Mouse (Mus musculus) lung, adult 2 months (tissue): Measurements from ENCODE around the gene Hist1h1t. TPM values are rescaled to one million over a fixed set of nuclear protein-coding genes. Genes with fewer than 3 reads are reported as not detected.
"Not testable (repeated sequence)": the region's sequence is repeated elsewhere in the genome, so short reads cannot be mapped to it uniquely, and the experiment has no call there.

Experiments used
- DNase-seq: peaks from one replicate; pipeline ENCODE4 v3.0.0; 2022
- H3K4me1 ChIP-seq: fragments of 200-500 bp; 2 replicates; pipeline ENCODE4 v1.6.1; 2011; ENCODE audit warnings: low read length; ENCODE audit not compliant: control insufficient read depth, insufficient read depth
- H3K4me3 ChIP-seq: fragments of 200-500 bp; replicated peaks from 2 replicates; pipeline ENCODE3; 2011; ENCODE audit warnings: low read depth, mild to moderate bottlenecking, control low read depth, low read length; ENCODE audit errors: extremely low read depth
- CTCF ChIP-seq: fragments of 200-500 bp; IDR thresholded peaks from 2 replicates; pipeline ENCODE4 v1.5.1; 2011; ENCODE audit warnings: mild to moderate bottlenecking, low read length, control low read depth; ENCODE audit not compliant: insufficient read depth
- POLR2A ChIP-seq: fragments of 200-500 bp; IDR thresholded peaks from 2 replicates; pipeline ENCODE4 v1.6.1; 2011; ENCODE audit warnings: low read depth, mild to moderate bottlenecking, control low read depth, low read length, borderline replicate concordance; ENCODE audit errors: extremely low read depth
- WGBS: fragments of 180-500 bp; shearing (Covaris S2); methylation state at CpG from one replicate; pipeline ENCODE4 v1.1.7; 2018; 5-methylcytosine and 5-hydroxymethylcytosine counted together
- polyA plus RNA-seq: library from polyadenylated mRNA; depleted of rRNA; stranded (reverse); fragments of >200 nt; gene quantifications from 2 replicates; pipeline ENCODE4 v1.2.3, GENCODE M21; 2012

Gene Hist1h1t
- polyA plus RNA-seq, 1 experiment, result not detected

- DNase-seq, result no peak
- 87% methylated on average over 4 of the region's 4 CpGs for WGBS
- TF ChIP-seq CTCF, result no peak
- TF ChIP-seq POLR2A, result no peak
- Histone ChIP-seq H3K4me3 (no peak overlapping the region), H3K4me1 (peaks cover 2% of the 10 kb centered on the region; the same call in 1 of the 2 replicates)
Measured at GRCm38 (mm10) chr13:23708041-23708440, 12.4 kb downstream of the Hist1h1t start.

- WGBS, result 62% methylated on average over 4 of the region's 4 CpGs
- no peak for TF ChIP-seq CTCF
- no peak for TF ChIP-seq POLR2A
- H3K4me1 ChIP-seq, result peaks cover 2% of the 10 kb centered on the region; the same call in 1 of the 2 replicates
- no peak overlapping the region for H3K4me3 ChIP-seq
- no peak for DNase-seq
Measured at GRCm38 (mm10) chr13:23708654-23709053, 13.0 kb downstream of the Hist1h1t start.

GRCm38 (mm10) chr13:23709714-23710373 is 14.2 kb downstream of the Hist1h1t start:
- DNase-seq, result no peak
- TF ChIP-seq POLR2A (no peak), CTCF (no peak)
- WGBS, result 20% methylated on average over 15 of the region's 15 CpGs
- H3K4me3 ChIP-seq, result peak overlapping the region; percentile 74
- H3K4me1 ChIP-seq, result peaks cover 2% of the 10 kb centered on the region; the same call in 1 of the 2 replicates

- peak; percentile 72; the same call in 1 of the 2 replicates for TF ChIP-seq POLR2A
- TF ChIP-seq CTCF, result no peak
- DNase-seq, result peak; percentile 64
Measured at GRCm38 (mm10) chr13:23710374-23711089, 14.9 kb downstream of the Hist1h1t start, which contains the start of gene Hfe. Gene Hfe (minus strand): TSS chr13:23710854.

GRCm38 (mm10) chr13:23716261-23717042 is 20.8 kb downstream of the Hist1h1t start:
- TF ChIP-seq CTCF (no peak), POLR2A (no peak)
- 78% methylated on average over 5 of the region's 5 CpGs for WGBS
- no peaks in the 10 kb centered on the region for H3K4me1 ChIP-seq
- H3K4me3 ChIP-seq, result no peak overlapping the region
- no peak for DNase-seq

More at GRCm38 (mm10) chr13:23710374-23711089, 14.9 kb downstream of the Hist1h1t start, which contains the start of gene Hfe:
- 1% methylated on average over 17 of the region's 17 CpGs for WGBS
- Histone ChIP-seq H3K4me3 (peak within 1 kb of the TSS; percentile 74), H3K4me1 (peaks cover 2% of the 10 kb centered on the region; the same call in 1 of the 2 replicates)

GRCm38 (mm10) chr13:23717176-23717575 is 21.6 kb downstream of the Hist1h1t start:
- no peak for TF ChIP-seq POLR2A
- TF ChIP-seq CTCF, result no peak
- Histone ChIP-seq H3K4me1 (no peaks in the 10 kb centered on the region), H3K4me3 (no peak overlapping the region)
- DNase-seq, result no peak
- WGBS, result 49% methylated on average over 11 of the region's 11 CpGs

- not testable (repeated sequence) for H3K4me3 ChIP-seq, DNase-seq, H3K4me1 ChIP-seq
- 19% methylated on average over 2 of the region's 2 CpGs for WGBS
Measured at GRCm38 (mm10) chr13:23717593-23718245, 22.1 kb downstream of the Hist1h1t start.

GRCm38 (mm10) chr13:23724239-23724638 is 28.6 kb downstream of the Hist1h1t start:
- no peak for DNase-seq
- WGBS, result 77% methylated on average over 4 of the region's 4 CpGs
- H3K4me1 ChIP-seq, result no peaks in the 10 kb centered on the region
- TF ChIP-seq CTCF (no peak), POLR2A (no peak)
- no peak overlapping the region for H3K4me3 ChIP-seq

- WGBS, result 95% methylated on average over 1 of the region's 1 CpGs
- no peak for DNase-seq
- H3K4me1 ChIP-seq, result no peaks in the 10 kb centered on the region
- no peak overlapping the region for H3K4me3 ChIP-seq
- TF ChIP-seq CTCF (no peak), POLR2A (no peak)
Measured at GRCm38 (mm10) chr13:23725213-23725612, 29.6 kb downstream of the Hist1h1t start.
